Mouse (Mus musculus): ENCODE results near the gene Mapk8ip3. TPM values are rescaled to one million over a fixed set of nuclear protein-coding genes. Genes with fewer than 3 reads are reported as not detected.

The Mapk8ip3 gene
- polyA plus RNA-seq, 1 experiment from 2014 or later, result 4.5 TPM

- Histone ChIP-seq H3K4me1 (ENCODE audit: insufficient read depth) (peaks cover 32% of the 10 kb centered on the region), H3K9me3 (ENCODE audit: low read length) (no peaks in the 10 kb centered on the region), H3K4me2 (ENCODE audit: low read depth, low read length) (peak overlapping the region; percentile 87), H3K36me3 (replicated peaks; ENCODE audit: insufficient read depth, low read length) (peaks cover 60% of the 10 kb centered on the region), H3K9ac (replicated peaks) (no peak overlapping the region), H3K27me3 (ENCODE audit: insufficient read depth, low read length) (no peaks in the 10 kb centered on the region), H3K4me3 (ENCODE audit: low read depth, low read length) (peak overlapping the region; percentile 86; the same call in 1 of the 2 replicates), H3K27ac (ENCODE audit: low read depth) (no peak overlapping the region)
- DNase-seq, result no peak
- ATAC-seq, result no peak
- WGBS (ENCODE audit: insufficient replicate concordance), result 88% methylated on average over 4 of the region's 4 CpGs
- no peak for TF ChIP-seq CTCF (IDR thresholded peaks at IDR 0.05; ENCODE audit: low read depth)
- TF ChIP-seq EP300 (IDR thresholded peaks at IDR 0.05; ENCODE audit: low read depth), result no peak
These were observed 39.2 kb downstream of the Mapk8ip3 start for GRCm38 (mm10) chr17:24897600-24897999.

GRCm38 (mm10) chr17:24896993-24897269, 39.8 kb downstream of the Mapk8ip3 start:
- Histone ChIP-seq H3K4me1 (ENCODE audit: insufficient read depth) (peaks cover 27% of the 10 kb centered on the region), H3K36me3 (replicated peaks; ENCODE audit: insufficient read depth, low read length) (peaks cover 60% of the 10 kb centered on the region), H3K4me3 (ENCODE audit: low read depth, low read length) (peak overlapping the region; percentile 86), H3K27me3 (ENCODE audit: insufficient read depth, low read length) (no peaks in the 10 kb centered on the region), H3K27ac (ENCODE audit: low read depth) (peak overlapping the region; percentile 58), H3K9ac (replicated peaks) (peak overlapping the region; percentile 89), H3K9me3 (ENCODE audit: low read length) (no peaks in the 10 kb centered on the region), H3K4me2 (ENCODE audit: low read depth, low read length) (peak overlapping the region; percentile 87)
- no peak for DNase-seq
- TF ChIP-seq CTCF (IDR thresholded peaks at IDR 0.05; ENCODE audit: low read depth), result no peak
- no peak for TF ChIP-seq EP300 (IDR thresholded peaks at IDR 0.05; ENCODE audit: low read depth)
- no peak for ATAC-seq
- 41% methylated on average over 11 of the region's 11 CpGs for WGBS (ENCODE audit: insufficient replicate concordance)

DNA sequence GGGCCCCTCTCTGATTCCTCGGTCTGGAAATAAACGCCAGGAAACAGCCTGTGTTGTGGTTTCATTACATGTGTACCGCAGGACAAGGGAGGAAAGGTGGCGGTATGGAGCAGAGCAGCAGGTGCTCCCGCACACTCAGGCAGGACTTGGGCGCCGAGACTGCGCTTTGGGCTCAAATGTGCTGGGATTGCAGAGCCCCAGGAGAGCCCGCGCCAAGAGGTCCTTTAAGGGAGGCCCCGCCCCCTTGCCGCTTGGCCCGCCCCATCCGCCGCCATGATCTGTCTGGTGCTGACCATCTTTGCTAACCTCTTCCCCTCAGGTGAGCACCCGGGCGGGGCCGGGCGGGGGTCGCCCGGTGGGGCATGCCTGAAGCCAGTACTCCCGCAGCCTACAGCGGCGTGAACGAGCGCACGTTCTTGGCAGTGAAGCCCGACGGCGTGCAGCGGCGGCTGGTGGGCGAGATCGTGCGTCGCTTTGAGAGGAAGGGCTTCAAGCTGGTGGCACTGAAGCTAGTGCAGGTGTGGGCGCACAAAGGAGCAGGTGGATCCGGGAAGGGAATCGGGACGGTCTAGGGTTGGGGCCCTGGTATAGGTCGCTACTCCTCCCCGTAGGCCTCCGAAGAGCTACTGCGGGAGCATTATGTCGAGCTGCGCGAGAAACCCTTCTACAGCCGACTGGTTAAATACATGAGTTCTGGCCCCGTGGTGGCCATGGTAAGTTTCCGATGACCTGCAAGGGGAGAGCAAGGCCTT, 40.4 kb downstream of the Mapk8ip3 start, which contains the start of gene Nme3:
Gene Nme3, plus strand, starts transcription at position 260 of the 752 bp plus-strand sequence.
- peaks cover 23% of the 10 kb centered on the region for H3K4me1 ChIP-seq (ENCODE audit: insufficient read depth)
- peak within 1 kb of the TSS; percentile 89 for H3K9ac ChIP-seq (replicated peaks)
- TF ChIP-seq EP300 (IDR thresholded peaks at IDR 0.05; ENCODE audit: low read depth) (no peak), CTCF (IDR thresholded peaks at IDR 0.05; ENCODE audit: low read depth) (peak; percentile 34)
- peak; percentile 72 for ATAC-seq
- 2% methylated on average over 50 of the region's 50 CpGs for WGBS (ENCODE audit: insufficient replicate concordance)
- H3K4me3 ChIP-seq (ENCODE audit: low read depth, low read length), result peak within 1 kb of the TSS; percentile 86
- H3K27me3 ChIP-seq (ENCODE audit: insufficient read depth, low read length), result no peaks in the 10 kb centered on the region
- peak; percentile 91 for DNase-seq
- H3K4me2 ChIP-seq (ENCODE audit: low read depth, low read length), result peak within 1 kb of the TSS; percentile 87
- peaks cover 60% of the 10 kb centered on the region for H3K36me3 ChIP-seq (replicated peaks; ENCODE audit: insufficient read depth, low read length)
- no peaks in the 10 kb centered on the region for H3K9me3 ChIP-seq (ENCODE audit: low read length)
- H3K27ac ChIP-seq (ENCODE audit: low read depth), result peak within 1 kb of the TSS; percentile 76

DNA sequence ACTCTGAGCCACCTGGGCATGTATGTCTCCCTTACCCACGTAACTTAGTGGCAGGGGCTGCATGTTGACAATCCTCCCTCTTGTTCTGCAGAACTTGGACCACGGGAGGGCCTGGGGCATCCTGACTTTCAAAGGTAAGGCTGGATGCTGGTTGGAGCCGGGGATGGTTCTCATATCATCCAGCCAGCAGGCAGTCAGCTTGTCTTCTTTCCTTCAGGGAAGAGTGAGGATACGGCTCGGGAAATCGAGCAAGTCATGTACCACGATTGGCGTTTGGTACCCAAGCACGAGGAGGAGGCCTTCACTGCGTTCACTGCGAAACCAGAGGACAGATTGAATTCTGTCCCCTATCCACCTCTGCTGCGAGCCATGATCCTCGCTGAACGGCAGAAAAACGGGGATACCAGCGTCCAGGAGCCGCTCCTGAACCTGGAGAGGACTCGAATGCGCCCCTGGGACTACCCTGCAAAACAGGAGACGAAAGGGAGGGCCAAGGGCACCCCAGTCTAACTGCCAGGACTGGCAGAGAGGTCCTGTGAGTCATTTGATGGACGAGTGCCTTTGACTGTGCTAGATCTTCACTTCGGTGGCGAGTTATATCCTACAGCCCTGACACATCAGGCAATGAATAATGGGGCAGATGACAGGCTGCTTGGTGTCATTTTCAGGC, 41.1 kb downstream of the Mapk8ip3 start:
- H3K4me2 ChIP-seq (ENCODE audit: low read depth, low read length), result peak overlapping the region; percentile 87
- peaks cover 60% of the 10 kb centered on the region for H3K36me3 ChIP-seq (replicated peaks; ENCODE audit: insufficient read depth, low read length)
- peaks cover 23% of the 10 kb centered on the region for H3K4me1 ChIP-seq (ENCODE audit: insufficient read depth)
- peak overlapping the region; percentile 86 for H3K4me3 ChIP-seq (ENCODE audit: low read depth, low read length)
- H3K27me3 ChIP-seq (ENCODE audit: insufficient read depth, low read length), result no peaks in the 10 kb centered on the region
- no peaks in the 10 kb centered on the region for H3K9me3 ChIP-seq (ENCODE audit: low read length)
- ATAC-seq, result no peak
- 7% methylated on average over 23 of the region's 23 CpGs for WGBS (ENCODE audit: insufficient replicate concordance)
- H3K27ac ChIP-seq (ENCODE audit: low read depth), result peak overlapping the region; percentile 76
- peak overlapping the region; percentile 89 for H3K9ac ChIP-seq (replicated peaks)
- no peak for DNase-seq
- TF ChIP-seq EP300 (IDR thresholded peaks at IDR 0.05; ENCODE audit: low read depth), result no peak
- no peak for TF ChIP-seq CTCF (IDR thresholded peaks at IDR 0.05; ENCODE audit: low read depth)

DNA sequence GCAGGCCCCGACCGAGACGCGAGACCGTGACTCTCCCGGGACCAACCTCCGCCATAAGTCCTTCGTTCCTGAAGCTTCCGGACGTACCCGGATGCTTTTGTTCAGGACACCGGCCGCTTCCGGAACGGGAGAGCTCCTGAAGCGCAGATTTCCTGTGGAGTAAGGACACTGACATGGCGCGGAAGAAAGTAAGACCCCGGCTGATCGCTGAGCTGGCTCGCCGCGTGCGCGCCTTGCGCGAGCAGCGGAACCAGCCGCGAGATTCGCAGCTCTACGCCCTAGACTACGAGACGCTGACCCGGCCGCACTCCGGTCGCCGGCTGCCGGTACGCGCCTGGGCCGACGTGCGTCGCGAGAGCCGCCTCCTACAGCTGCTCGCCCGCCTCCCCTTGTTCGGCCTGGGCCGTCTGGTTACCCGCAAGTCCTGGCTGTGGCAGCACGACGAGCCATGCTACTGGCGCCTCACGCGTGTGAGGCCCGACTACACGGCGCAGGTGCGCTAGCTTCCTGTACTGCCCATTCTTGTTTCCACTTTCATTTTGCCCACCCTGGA, 41.7 kb downstream of the Mapk8ip3 start, which contains the start of the genes Eme2 and Mrps34:
Gene Eme2, minus strand, starts transcription at position 93 of the 553 bp plus-strand sequence.
Gene Mrps34, plus strand, starts transcription at position 122 of the 553 bp plus-strand sequence.
- peak within 1 kb of the TSS; percentile 87 for H3K4me2 ChIP-seq (ENCODE audit: low read depth, low read length)
- peak within 1 kb of the TSS; percentile 86 for H3K4me3 ChIP-seq (ENCODE audit: low read depth, low read length)
- peaks cover 60% of the 10 kb centered on the region for H3K36me3 ChIP-seq (replicated peaks; ENCODE audit: insufficient read depth, low read length)
- under 1% methylated on average over 61 of the region's 62 CpGs for WGBS (ENCODE audit: insufficient replicate concordance)
- TF ChIP-seq EP300 (IDR thresholded peaks at IDR 0.05; ENCODE audit: low read depth) (no peak), CTCF (IDR thresholded peaks at IDR 0.05; ENCODE audit: low read depth) (no peak)
- H3K4me1 ChIP-seq (ENCODE audit: insufficient read depth), result peaks cover 23% of the 10 kb centered on the region
- DNase-seq, result peak; percentile 89
- H3K27ac ChIP-seq (ENCODE audit: low read depth), result peak within 1 kb of the TSS; percentile 76
- no peaks in the 10 kb centered on the region for H3K9me3 ChIP-seq (ENCODE audit: low read length)
- peak; percentile 75 for ATAC-seq
- H3K27me3 ChIP-seq (ENCODE audit: insufficient read depth, low read length), result no peaks in the 10 kb centered on the region
- peak within 1 kb of the TSS; percentile 89 for H3K9ac ChIP-seq (replicated peaks)

Measured in liver, postnatal 0 days (tissue).